Mouse (Mus musculus): ENCODE results near the gene Cpb2.

The Cpb2 gene

DNA sequence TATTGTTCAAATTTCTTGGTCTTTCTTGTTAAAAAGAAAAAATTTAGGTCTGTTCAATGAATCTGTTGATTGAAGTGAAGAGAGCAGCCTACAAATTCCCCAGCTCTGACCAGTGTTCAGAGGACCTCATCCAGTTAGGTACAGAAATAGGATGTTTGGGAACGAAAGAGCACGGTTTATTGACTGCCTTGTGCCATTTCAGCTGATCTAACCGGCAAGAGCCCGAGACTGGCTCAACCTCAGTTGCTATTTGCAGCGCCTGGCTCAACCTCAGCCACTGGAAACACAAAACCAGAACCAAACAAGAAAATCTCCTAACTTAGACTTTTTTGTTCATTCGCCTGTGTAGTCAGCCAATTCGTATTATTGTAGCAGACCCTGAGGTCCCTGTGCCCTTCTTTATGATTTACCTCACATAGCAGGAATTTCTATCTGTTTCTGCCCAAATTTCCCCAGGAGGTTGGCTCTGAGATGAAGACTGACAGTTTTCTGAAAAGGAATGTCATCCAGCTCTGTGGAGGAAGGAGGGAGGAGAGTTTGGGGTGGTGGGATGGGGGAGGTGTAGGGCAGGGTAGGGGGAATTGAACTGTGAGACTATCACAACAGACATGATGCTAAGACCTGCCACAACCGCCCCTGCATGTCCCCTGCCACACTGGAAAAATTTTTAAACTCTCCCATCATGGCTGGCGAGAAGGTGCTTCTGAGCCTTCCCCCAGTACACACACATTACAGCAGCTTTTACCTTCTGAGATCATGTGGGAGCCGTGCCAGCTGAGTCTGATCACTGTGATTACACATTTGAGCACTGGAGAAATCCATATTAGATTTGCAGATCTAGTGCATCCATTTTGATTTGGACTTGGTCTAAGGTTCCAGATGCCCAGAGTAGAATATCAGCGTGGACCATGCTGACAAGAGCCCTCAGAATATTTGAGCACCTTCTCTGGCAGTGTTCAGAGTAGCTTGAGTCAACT is 4.2 kb downstream of the Cpb2 start:
- no peak for DNase-seq (ENCODE audit: low spot score in 2 of 2)

GRCm38 (mm10) chr14:75250432-75250831 is 8.3 kb downstream of the Cpb2 start:
- no peak for DNase-seq (ENCODE audit: low spot score in 2 of 2)

- DNase-seq (ENCODE audit: low spot score in 2 of 2), result no peak
These were observed 14.4 kb downstream of the Cpb2 start for GRCm38 (mm10) chr14:75256521-75256920.

DNA sequence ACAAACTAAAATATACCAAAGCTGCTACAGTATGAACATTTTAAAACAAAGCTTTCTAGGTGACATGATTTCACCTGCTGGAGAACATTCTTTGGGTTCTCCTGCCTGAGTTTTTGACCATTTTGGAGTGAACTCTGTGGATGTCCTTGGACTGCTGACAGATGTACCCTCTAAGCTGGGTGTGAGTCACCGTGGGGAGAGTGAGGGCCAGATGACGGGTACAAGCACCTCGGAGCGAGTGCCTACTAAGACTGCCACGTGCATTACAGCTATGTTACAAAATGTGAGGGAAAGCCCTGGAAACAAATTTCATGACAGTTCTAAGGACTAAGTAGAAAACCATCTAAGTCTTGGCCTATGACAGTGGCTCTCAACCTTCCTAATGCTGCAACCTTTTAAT is 27.4 kb downstream of the Cpb2 start:
- DNase-seq (ENCODE audit: low spot score in 2 of 2), result no peak

DNA sequence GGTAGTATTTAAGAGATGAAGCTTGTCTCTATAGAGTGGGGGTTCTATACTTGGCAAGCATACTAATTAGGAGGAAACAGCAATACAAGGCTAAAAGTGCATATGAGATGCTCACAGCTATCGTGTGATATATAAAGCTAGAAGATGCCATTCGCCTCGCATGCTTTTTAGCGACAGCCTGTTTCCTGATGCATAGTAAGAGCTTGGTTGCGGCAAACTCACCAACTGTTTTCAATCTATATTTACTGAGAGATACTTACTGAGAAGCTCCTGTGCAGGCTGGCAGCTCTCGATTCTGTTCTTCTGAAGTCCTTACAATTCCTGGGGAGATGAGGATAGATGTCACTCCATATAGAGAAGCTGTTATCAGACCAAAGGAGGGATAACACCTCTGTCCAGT is 37.6 kb downstream of the Cpb2 start:
- no peak for DNase-seq (ENCODE audit: low spot score in 2 of 2)

GRCm38 (mm10) chr14:75280406-75280805 is 38.3 kb downstream of the Cpb2 start:
- DNase-seq (ENCODE audit: low spot score in 2 of 2), result no peak

DNA sequence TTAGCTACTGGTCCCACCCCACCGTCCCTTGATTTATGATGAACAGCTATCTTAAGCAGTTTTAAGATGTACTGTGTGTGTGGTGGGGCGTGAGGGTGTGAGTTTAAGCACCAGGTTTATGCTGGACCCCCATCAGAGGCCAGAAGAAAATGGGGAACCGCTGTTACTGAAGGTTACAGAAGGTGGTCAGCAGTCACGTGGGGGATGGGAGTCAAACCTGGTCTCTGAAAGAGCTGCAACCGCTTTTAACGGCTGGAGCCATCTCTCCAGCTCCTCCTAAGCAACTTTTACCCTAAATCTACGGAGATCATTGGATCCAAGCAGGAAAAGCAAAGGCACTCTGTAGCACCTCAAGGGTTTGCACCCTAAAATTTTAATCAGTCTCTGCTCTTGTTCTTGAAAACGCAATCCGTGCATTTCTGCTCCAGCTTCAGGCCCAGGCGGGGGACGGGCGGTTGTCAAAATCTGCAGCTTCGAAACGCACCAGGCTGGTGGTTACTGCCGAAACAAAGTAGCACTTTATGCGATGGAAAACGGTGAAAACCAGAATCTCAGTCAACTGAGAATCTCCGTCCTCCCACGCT is 41.6 kb downstream of the Cpb2 start:
- no peak for DNase-seq (ENCODE audit: low spot score in 2 of 2)

DNA sequence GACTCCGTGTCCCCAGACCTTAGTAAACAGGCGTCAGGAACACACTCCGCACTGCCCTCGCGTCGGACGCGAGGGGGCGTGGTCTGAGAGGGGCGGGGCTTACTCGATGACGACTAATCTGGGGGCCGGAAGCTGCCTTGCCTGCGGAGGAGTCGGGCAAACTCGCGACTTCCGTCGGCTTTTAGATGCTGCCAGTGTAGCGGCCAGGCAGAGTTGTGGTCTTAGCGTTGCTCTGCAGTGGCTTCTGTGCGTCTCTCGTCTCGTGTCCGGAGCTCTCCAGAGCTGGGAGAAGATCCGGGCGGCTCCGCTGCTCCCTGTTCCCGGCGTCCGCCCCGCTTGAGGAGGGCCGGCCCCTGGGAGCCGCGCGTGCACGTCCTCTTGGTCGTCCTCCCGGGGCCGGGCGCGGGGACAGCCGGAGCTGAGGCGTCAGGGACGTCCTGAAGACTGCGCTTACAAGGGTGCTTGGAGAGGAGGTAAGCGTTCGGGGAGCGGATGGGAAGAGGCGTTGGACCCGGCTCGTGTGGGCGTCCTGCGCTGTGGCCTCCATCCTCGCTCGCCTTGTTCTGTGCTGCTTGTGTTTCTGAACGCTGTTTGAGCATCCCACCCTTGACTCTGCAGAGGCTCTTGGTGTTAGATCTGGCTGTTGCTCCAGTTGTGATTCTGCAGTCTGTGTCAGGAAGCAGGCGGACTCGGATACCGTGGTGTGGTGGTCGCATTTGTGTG is 42.3 kb downstream of the Cpb2 start, which contains the start of gene Zc3h13:
TSS of gene Zc3h13 (plus strand) at position 181 of the 723 bp plus-strand sequence.
- DNase-seq (ENCODE audit: low spot score in 2 of 2), result peak; percentile 91 to 97

DNA sequence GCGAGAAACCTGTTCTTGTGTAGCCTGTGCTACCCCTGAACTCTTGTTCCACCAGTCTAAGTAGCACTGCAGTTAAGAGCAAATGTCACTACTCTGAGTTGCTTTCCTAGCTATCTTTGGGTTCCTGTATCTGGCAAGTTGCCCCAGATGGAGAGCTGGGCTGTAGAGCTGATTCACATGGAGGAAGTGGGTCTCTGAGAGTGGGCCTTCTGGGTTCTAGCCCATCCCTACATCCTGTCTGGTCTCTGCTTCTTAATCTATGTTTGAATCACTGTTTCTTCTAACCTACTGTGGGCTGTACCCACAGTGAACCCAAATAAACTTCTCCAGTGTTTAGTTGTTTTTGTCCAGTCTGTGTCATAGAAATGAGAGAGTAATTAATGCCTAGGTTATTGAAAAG is 59.0 kb downstream of the Cpb2 start:
- no peak for DNase-seq (ENCODE audit: low spot score in 2 of 2)

- DNase-seq (ENCODE audit: low spot score in 2 of 2), result no peak
These were observed 61.7 kb downstream of the Cpb2 start for GRCm38 (mm10) chr14:75303807-75304206.

DNA sequence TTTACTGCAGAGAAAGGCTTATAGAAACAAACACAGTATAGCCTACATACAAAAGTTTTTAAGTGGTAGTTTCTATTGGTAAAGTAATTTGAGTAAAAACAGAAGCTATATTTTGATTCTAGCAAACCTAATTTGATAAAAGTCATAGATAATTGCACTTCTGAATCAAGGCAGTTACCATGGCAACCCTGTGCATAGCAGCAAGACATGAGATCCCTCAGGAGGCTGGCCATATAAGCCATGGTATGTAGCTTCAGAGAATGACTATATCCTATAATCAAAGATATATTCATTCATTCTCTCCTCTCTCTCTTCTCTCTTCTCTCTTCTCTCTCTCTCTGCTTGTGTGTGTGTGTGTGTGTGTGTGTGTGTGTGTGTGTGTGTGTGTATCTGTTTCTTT is 65.8 kb downstream of the Cpb2 start:
- DNase-seq (ENCODE audit: low spot score in 2 of 2), result no peak

DNA sequence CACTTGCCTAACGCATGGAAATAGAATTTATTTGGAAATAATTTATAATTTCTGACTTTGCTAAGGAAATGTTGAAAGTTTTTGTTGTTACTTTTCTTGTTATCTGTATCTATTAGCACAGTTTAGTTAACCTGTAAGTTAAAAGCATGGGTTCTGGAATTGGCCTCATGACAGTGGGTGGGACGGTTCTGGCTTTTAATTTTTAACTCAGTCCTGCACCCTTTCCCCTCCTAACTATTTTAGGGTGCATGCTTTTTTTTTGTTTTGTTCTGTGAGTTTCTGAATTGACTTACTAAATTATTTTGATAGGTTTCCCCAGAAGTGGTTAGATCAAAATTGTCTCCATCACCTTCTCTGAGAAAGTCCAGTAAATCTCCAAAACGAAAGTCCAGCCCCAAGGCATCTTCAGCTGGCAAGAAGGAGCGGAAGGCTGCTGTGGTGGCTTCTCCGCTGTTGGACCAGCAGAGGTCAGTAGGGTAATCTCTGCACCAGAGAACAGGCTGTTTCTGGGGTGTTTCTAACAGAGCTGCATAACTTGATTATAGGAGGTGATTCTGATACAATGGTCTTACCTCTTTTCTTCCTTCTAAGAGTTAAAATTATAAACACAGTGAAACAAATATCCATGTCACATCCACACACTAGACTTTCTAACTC is 67.4 kb downstream of the Cpb2 start:
- no peak for DNase-seq (ENCODE audit: low spot score in 2 of 2)

DNA sequence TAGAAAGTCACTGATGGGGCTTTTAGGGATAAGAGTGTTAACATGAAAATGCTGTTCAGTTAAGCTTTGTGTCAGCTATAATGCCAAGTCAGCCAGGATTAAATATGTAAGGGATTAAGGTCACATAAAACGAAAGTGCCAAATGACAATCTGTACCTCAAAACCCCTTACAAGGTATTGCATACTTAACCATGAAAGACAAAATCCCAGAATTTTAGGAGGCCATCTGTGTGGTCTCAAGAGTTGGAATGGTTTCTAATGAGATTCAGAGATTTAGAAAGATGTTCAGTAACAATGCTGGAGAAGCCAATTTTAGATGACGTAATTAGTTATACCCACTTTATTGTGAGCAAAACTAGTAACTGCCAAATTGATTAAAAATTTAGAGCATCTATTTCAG is 72.4 kb downstream of the Cpb2 start:
- no peak for DNase-seq (ENCODE audit: low spot score in 2 of 2)

- DNase-seq (ENCODE audit: low spot score in 2 of 2), result no peak
These were observed 76.6 kb downstream of the Cpb2 start for GRCm38 (mm10) chr14:75318736-75319135.

DNA sequence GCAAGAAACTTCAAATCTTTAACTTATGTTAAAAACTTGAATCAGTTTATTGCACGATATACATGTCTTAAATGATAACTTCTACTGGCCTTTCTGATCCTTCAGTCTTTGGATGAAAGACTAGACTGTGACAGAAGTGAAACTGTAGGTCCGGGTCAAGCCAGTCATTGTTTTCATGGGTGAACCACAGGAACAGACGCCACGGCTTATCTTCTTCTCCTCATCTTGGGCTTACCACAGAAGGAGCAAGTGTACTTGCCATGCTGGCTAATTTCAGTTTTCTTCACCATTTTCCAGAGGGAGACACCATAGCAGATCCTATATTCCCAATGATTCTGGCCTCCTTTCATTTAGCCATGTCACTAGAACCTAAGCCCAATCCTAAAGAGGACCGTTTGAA is 78.2 kb downstream of the Cpb2 start:
- no peak for DNase-seq (ENCODE audit: low spot score in 2 of 2)

GRCm38 (mm10) chr14:75323354-75323753 is 81.3 kb downstream of the Cpb2 start:
- DNase-seq (ENCODE audit: low spot score in 2 of 2), result no peak

GRCm38 (mm10) chr14:75328062-75328461 is 86.0 kb downstream of the Cpb2 start:
- no peak for DNase-seq (ENCODE audit: low spot score in 2 of 2)

GRCm38 (mm10) chr14:75330621-75331020 is 88.5 kb downstream of the Cpb2 start:
- DNase-seq (ENCODE audit: low spot score in 2 of 2), result no peak

Data from frontal cortex, postnatal 14 days (tissue).